8 mouse cellular contexts compared by ENCODE assay signal in genomic region chr8:120190810-120191413, GRCm38 (mm10). TPM values are rescaled to one million over a fixed set of nuclear protein-coding genes. Genes with fewer than 3 reads are reported as not detected.
DNase-seq lines count a peak whose midpoint lies in the region; ATAC-seq and TF ChIP-seq lines count a peak whose summit lies in the region.

No protein-coding gene starts in this region.

- no peaks in the 10 kb centered on the region for H3K36me3 ChIP-seq in heart, embryonic 10.5 days
- no peaks in the 10 kb centered on the region for H3K36me3 ChIP-seq in kidney, embryonic 14.5 days (ENCODE audit: control insufficient read depth, insufficient read depth, low read length)
- no peaks in the 10 kb centered on the region for H3K36me3 ChIP-seq in limb, embryonic 11.5 days (ENCODE audit: control insufficient read depth, insufficient read depth, low read length)
- H3K36me3 ChIP-seq in midbrain, embryonic 14.5 days (ENCODE audit: control insufficient read depth, insufficient read depth, low read length), result no peaks in the 10 kb centered on the region
- no peaks in the 10 kb centered on the region for H3K36me3 ChIP-seq in stomach, postnatal 0 days (ENCODE audit: control insufficient read depth, insufficient read depth, low read length)

- no peaks in the 10 kb centered on the region for H3K9me3 ChIP-seq in heart, embryonic 10.5 days
- H3K9me3 ChIP-seq in kidney, embryonic 14.5 days (ENCODE audit: control insufficient read depth, low read length), result 0 out of 2 replicates have a peak, but pooled peaks cover 3% of the 10 kb centered on the region
- H3K9me3 ChIP-seq in limb, embryonic 11.5 days (ENCODE audit: control insufficient read depth, low read length), result no peaks in the 10 kb centered on the region
- no peaks in the 10 kb centered on the region for H3K9me3 ChIP-seq in midbrain, embryonic 14.5 days (ENCODE audit: control insufficient read depth, low read length)
- no peaks in the 10 kb centered on the region for H3K9me3 ChIP-seq in stomach, postnatal 0 days (ENCODE audit: control insufficient read depth, low read length)

- H3K9ac ChIP-seq in kidney, embryonic 14.5 days (ENCODE audit: low read depth, low read length), result no peak overlapping the region
- no peak overlapping the region; the same call in 1 of the 2 replicates for H3K9ac ChIP-seq in limb, embryonic 11.5 days (ENCODE audit: low read length)
- no peak overlapping the region; the same call in 1 of the 2 replicates for H3K9ac ChIP-seq in midbrain, embryonic 14.5 days (replicated peaks; ENCODE audit: low read length)
- no peak overlapping the region for H3K9ac ChIP-seq in stomach, postnatal 0 days (ENCODE audit: low read length)

- peak overlapping the region; percentile 32 for H3K4me2 ChIP-seq in kidney, embryonic 14.5 days (replicated peaks; ENCODE audit: low read depth, low read length)
- peak overlapping the region; percentile 33; the same call in 1 of the 2 replicates for H3K4me2 ChIP-seq in limb, embryonic 11.5 days (ENCODE audit: low read depth, severe bottlenecking)
- peak overlapping the region; percentile 44 for H3K4me2 ChIP-seq in midbrain, embryonic 14.5 days (ENCODE audit: low read length)
- peak overlapping the region; percentile 51 for H3K4me2 ChIP-seq in stomach, postnatal 0 days (replicated peaks; ENCODE audit: low read depth)

- peak; percentile 92 for ATAC-seq in kidney, embryonic 14.5 days (ENCODE audit: low FRiP score, low TSS enrichment)
- ATAC-seq in limb, embryonic 11.5 days (ENCODE audit: insufficient number of reproducible peaks, low FRiP score, low TSS enrichment, low read depth), result peak; percentile 88
- peak; percentile 85 for ATAC-seq in midbrain, embryonic 14.5 days (ENCODE audit: low FRiP score, low TSS enrichment)
- peak; percentile 88 for ATAC-seq in stomach, postnatal 0 days (ENCODE audit: low FRiP score, low TSS enrichment)
- no peak for ATAC-seq in activated CD4-positive, CD25-positive, alpha-beta regulatory T cell, adult 4 months

- peak overlapping the region; percentile 70 for H3K27ac ChIP-seq in embryonic fibroblast, embryonic 13.5 days (ENCODE audit: insufficient read depth, low read length)
- peak overlapping the region; percentile 65 for H3K27ac ChIP-seq in heart, embryonic 10.5 days
- peak overlapping the region; percentile 70; the same call in 1 of the 2 replicates for H3K27ac ChIP-seq in kidney, embryonic 14.5 days (ENCODE audit: low read depth, low read length)
- peak overlapping the region; percentile 83 for H3K27ac ChIP-seq in limb, embryonic 11.5 days (replicated peaks; ENCODE audit: low read depth, low read length)
- H3K27ac ChIP-seq in midbrain, embryonic 14.5 days (replicated peaks; ENCODE audit: low read depth, low read length), result peak overlapping the region; percentile 70
- H3K27ac ChIP-seq in stomach, postnatal 0 days (replicated peaks), result peak overlapping the region; percentile 88

- TF ChIP-seq CTCF in brain, embryonic 14.5 days (IDR thresholded peaks at IDR 0.05; ENCODE audit: borderline replicate concordance, extremely low read depth, insufficient read depth, insufficient read length), result no peak
- no peak for TF ChIP-seq CTCF in embryonic fibroblast, embryonic 13.5 days (IDR thresholded peaks at IDR 0.05; ENCODE audit: borderline replicate concordance, insufficient read depth, low read length)
- TF ChIP-seq CTCF in stomach, postnatal 0 days (IDR thresholded peaks at IDR 0.05; ENCODE audit: low read depth), result peak; percentile 35; the same call in 1 of the 2 replicates

- H3K4me3 ChIP-seq in embryonic fibroblast, embryonic 13.5 days (ENCODE audit: insufficient read depth, low read length), result no peak overlapping the region
- peak overlapping the region; percentile 45 for H3K4me3 ChIP-seq in heart, embryonic 10.5 days
- 0 out of 2 replicates have a peak overlapping the region, but pooled peaks have one; percentile 4 for H3K4me3 ChIP-seq in kidney, embryonic 14.5 days (ENCODE audit: low read length)
- H3K4me3 ChIP-seq in limb, embryonic 11.5 days (ENCODE audit: low read depth, low read length), result no peak overlapping the region
- no peak overlapping the region for H3K4me3 ChIP-seq in midbrain, embryonic 14.5 days (replicated peaks; ENCODE audit: low read depth, low read length)
- H3K4me3 ChIP-seq in stomach, postnatal 0 days (ENCODE audit: low read depth, low read length), result peak overlapping the region; percentile 8; the same call in 1 of the 2 replicates

- WGBS in heart, embryonic 10.5 days, result 50% methylated on average over 20 of the region's 20 CpGs
- 27% methylated on average over 20 of the region's 20 CpGs for WGBS in kidney, embryonic 14.5 days
- WGBS in limb, embryonic 11.5 days, result 26% methylated on average over 20 of the region's 20 CpGs
- 37% methylated on average over 20 of the region's 20 CpGs for WGBS in midbrain, embryonic 14.5 days
- 36% methylated on average over 20 of the region's 20 CpGs for WGBS in stomach, postnatal 0 days

- no peaks in the 10 kb centered on the region for H3K4me1 ChIP-seq in embryonic fibroblast, embryonic 13.5 days (ENCODE audit: control insufficient read depth, insufficient read depth, low read length)
- H3K4me1 ChIP-seq in heart, embryonic 10.5 days, result peaks cover 42% of the 10 kb centered on the region
- H3K4me1 ChIP-seq in kidney, embryonic 14.5 days (ENCODE audit: control insufficient read depth, insufficient read depth, low read length), result peaks cover 21% of the 10 kb centered on the region
- H3K4me1 ChIP-seq in limb, embryonic 11.5 days (ENCODE audit: control insufficient read depth, insufficient read depth, low read length), result peaks cover 28% of the 10 kb centered on the region
- peaks cover 16% of the 10 kb centered on the region for H3K4me1 ChIP-seq in midbrain, embryonic 14.5 days (ENCODE audit: control insufficient read depth, insufficient read depth, low read length)
- H3K4me1 ChIP-seq in stomach, postnatal 0 days (replicated peaks; ENCODE audit: control insufficient read depth, insufficient read depth), result peaks cover 7% of the 10 kb centered on the region

- H3K27me3 ChIP-seq in heart, embryonic 10.5 days (ENCODE audit: insufficient read depth, poor library complexity, severe bottlenecking), result peaks cover 11% of the 10 kb centered on the region
- no peaks in the 10 kb centered on the region for H3K27me3 ChIP-seq in kidney, embryonic 14.5 days (ENCODE audit: control insufficient read depth, insufficient read depth, low read length)
- H3K27me3 ChIP-seq in limb, embryonic 11.5 days (ENCODE audit: control insufficient read depth, insufficient read depth, low read length), result no peaks in the 10 kb centered on the region; the same call in 1 of the 2 replicates
- H3K27me3 ChIP-seq in midbrain, embryonic 14.5 days (ENCODE audit: control insufficient read depth, insufficient read depth, low read length), result no peaks in the 10 kb centered on the region
- no peaks in the 10 kb centered on the region for H3K27me3 ChIP-seq in stomach, postnatal 0 days (ENCODE audit: control insufficient read depth, insufficient read depth, low read length)

- TF ChIP-seq EP300 in stomach, postnatal 0 days (optimal IDR thresholded peaks at IDR 0.05), result no peak

- no peak for TF ChIP-seq POLR2A in brain, embryonic 14.5 days (IDR thresholded peaks at IDR 0.05; ENCODE audit: borderline replicate concordance, extremely low read depth, insufficient read depth, insufficient read length, poor library complexity, severe bottlenecking)
- peak; percentile 52; the same call in 1 of the 2 replicates for TF ChIP-seq POLR2A in embryonic fibroblast, embryonic 13.5 days (IDR thresholded peaks at IDR 0.05; ENCODE audit: low read depth, low read length)

- DNase-seq in brain, embryonic 14.5 days (ENCODE audit: low read depth), result peak; percentile 88
- no peak for DNase-seq in heart, embryonic 10.5 days (ENCODE audit: low spot score)
- peak; percentile 87 for DNase-seq in limb, embryonic 11.5 days (ENCODE audit: low spot score)
- DNase-seq in midbrain, embryonic 14.5 days, result peak; percentile 76
- peak; percentile 91 for DNase-seq in stomach, postnatal 0 days (ENCODE audit: low spot score)

RNA-seq across cellular contexts. Expression of gene Fam92b, which starts 13.6 kb away (rescaled TPM):
- polyA plus RNA-seq in brain, embryonic 14.5 days (2012; rRNA removed), result 1.3 and 1.7 TPM in 2 replicates
- polyA plus RNA-seq in embryonic fibroblast, embryonic 13.5 days (2011; ENCODE audit: insufficient read length, low read depth, missing spikeins), result not detected in 2 replicates
- 0.16 and 0.31 TPM in 2 replicates for polyA plus RNA-seq in heart, embryonic 10.5 days (2016; fragmentation: Nextera tagmentation; extraction: Ambion mirVana)
- 0.24 TPM in 1 of 2 replicates, not detected in the other for polyA plus RNA-seq in kidney, embryonic 14.5 days (2014; fragmentation: Nextera tagmentation; extraction: Ambion mirVana)
- polyA plus RNA-seq in limb, embryonic 11.5 days (2014; fragmentation: Nextera tagmentation; extraction: Ambion mirVana), result 0.16 and 0.27 TPM in 2 replicates
- polyA plus RNA-seq in midbrain, embryonic 14.5 days (2014; fragmentation: Nextera tagmentation; extraction: Ambion mirVana), result 0.92 and 1.8 TPM in 2 replicates
- polyA plus RNA-seq in stomach, postnatal 0 days (2015; fragmentation: Nextera tagmentation; extraction: Ambion mirVana), result 0.18 and 0.33 TPM in 2 replicates
- polyA plus RNA-seq in activated CD4-positive, CD25-positive, alpha-beta regulatory T cell, adult 4 months (2017; shearing (Covaris generic)), result not detected

RNA-seq across cellular contexts. Expression of gene Gse1, which starts 37.3 kb away (rescaled TPM):
- polyA plus RNA-seq in brain, embryonic 14.5 days (2012; rRNA removed), result 70.3 and 70.4 TPM in 2 replicates
- 13.4 and 15.8 TPM in 2 replicates for polyA plus RNA-seq in embryonic fibroblast, embryonic 13.5 days (2011; ENCODE audit: insufficient read length, low read depth, missing spikeins)
- 12.2 and 13.7 TPM in 2 replicates for polyA plus RNA-seq in heart, embryonic 10.5 days (2016; fragmentation: Nextera tagmentation; extraction: Ambion mirVana)
- 11.3 and 12.1 TPM in 2 replicates for polyA plus RNA-seq in kidney, embryonic 14.5 days (2014; fragmentation: Nextera tagmentation; extraction: Ambion mirVana)
- 6.6 and 8.2 TPM in 2 replicates for polyA plus RNA-seq in limb, embryonic 11.5 days (2014; fragmentation: Nextera tagmentation; extraction: Ambion mirVana)
- polyA plus RNA-seq in midbrain, embryonic 14.5 days (2014; fragmentation: Nextera tagmentation; extraction: Ambion mirVana), result 28.6 and 29.0 TPM in 2 replicates
- 6.4 and 7.0 TPM in 2 replicates for polyA plus RNA-seq in stomach, postnatal 0 days (2015; fragmentation: Nextera tagmentation; extraction: Ambion mirVana)
- polyA plus RNA-seq in activated CD4-positive, CD25-positive, alpha-beta regulatory T cell, adult 4 months (2017; shearing (Covaris generic)), result 1 to 10 TPM; 2.9 to 4.1 TPM

Comparison
In these comparisons a context has a peak if more than half of its experiments do, and no peak if none do; other contexts are left out.
1. H3K4me3 ChIP-seq: peak in heart, embryonic 10.5 days (single experiment), kidney, embryonic 14.5 days (single experiment) and stomach, postnatal 0 days (single experiment); none in embryonic fibroblast, embryonic 13.5 days (single experiment), limb, embryonic 11.5 days (single experiment) and midbrain, embryonic 14.5 days (single experiment).
2. Peak in every context shown above with its lines, with median percentiles within 50 percentile points of each other: H3K27ac ChIP-seq and H3K4me2 ChIP-seq.